Mouse (Mus musculus) heart, embryonic 15.5 days (tissue): ENCODE measurements around the gene Cpped1. TPM values are rescaled to one million over a fixed set of nuclear protein-coding genes. Genes with fewer than 3 reads are reported as not detected.

Experiments used
- ATAC-seq: fragments of 200-750 bp; cut with Nextera tagmentation; replicated peaks from 2 replicates; pipeline ENCODE4 v1.8.0; 2017; ENCODE audit warnings: low read depth, moderate TSS enrichment; ENCODE audit not compliant: insufficient number of reproducible peaks, insufficient read depth, low FRiP score
- H3K27ac ChIP-seq: fragments of 300-500 bp; sonication (generic); 2 replicates; pipeline ENCODE4 v1.5.1; 2015; ENCODE audit warnings: mild to moderate bottlenecking, inconsistent platforms
- H3K27me3 ChIP-seq: fragments of 300-500 bp; sonication (generic); 2 replicates; pipeline ENCODE4 v1.6.1; 2015; ENCODE audit warnings: inconsistent platforms
- H3K36me3 ChIP-seq: fragments of 300-500 bp; sonication (generic); 2 replicates; pipeline ENCODE4 v1.6.1; 2015; ENCODE audit warnings: mild to moderate bottlenecking, inconsistent platforms
- H3K4me1 ChIP-seq: fragments of 300-500 bp; sonication (generic); replicated peaks from 2 replicates; pipeline ENCODE4 v1.6.1; 2015; ENCODE audit warnings: inconsistent platforms
- H3K4me2 ChIP-seq: fragments of 300-500 bp; sonication (generic); 2 replicates; pipeline ENCODE4 v1.6.1; 2015; ENCODE audit warnings: inconsistent platforms, mild to moderate bottlenecking, moderate library complexity
- H3K4me3 ChIP-seq: fragments of 300-500 bp; sonication (generic); 2 replicates; pipeline ENCODE4 v1.5.1; 2015; ENCODE audit warnings: mild to moderate bottlenecking, inconsistent platforms
- H3K9ac ChIP-seq: fragments of 300-500 bp; sonication (generic); 2 replicates; pipeline ENCODE4 v1.6.1; 2015; ENCODE audit warnings: mild to moderate bottlenecking, inconsistent platforms
- H3K9me3 ChIP-seq: fragments of 300-500 bp; sonication (generic); replicated peaks from 2 replicates; pipeline ENCODE4 v1.6.1; 2016; ENCODE audit warnings: inconsistent platforms
- WGBS: fragments of 180-500 bp; shearing (Covaris S2); methylation state at CpG from one replicate; pipeline ENCODE4 v1.1.7; 2015; ENCODE audit warnings: mixed read lengths; 5-methylcytosine and 5-hydroxymethylcytosine counted together
- polyA plus RNA-seq: library from polyadenylated mRNA; unstranded; fragments of >200 nt; fragmentation: Nextera tagmentation; extraction: Ambion mirVana; gene quantifications from 2 replicates; pipeline ENCODE4 v1.2.1, GENCODE M21; 2015

The Cpped1 gene
- polyA plus RNA-seq, result 31.1 and 34.0 TPM in 2 replicates

GRCm38 (mm10) chr16:11909035-11909591 is at the start of gene Cpped1:
Cpped1 (minus strand) TSS chr16:11909445.
- peak within 1 kb of the TSS; percentile 67 for H3K9ac ChIP-seq
- 0 out of 2 replicates have a peak, but pooled peaks cover 4% of the 10 kb centered on the region for H3K27me3 ChIP-seq
- peak within 1 kb of the TSS; percentile 71 for H3K4me2 ChIP-seq
- ATAC-seq, result peak; percentile 94
- H3K27ac ChIP-seq, result peak within 1 kb of the TSS; percentile 88
- under 1% methylated on average over 32 of the region's 32 CpGs for WGBS
- no peaks in the 10 kb centered on the region for H3K9me3 ChIP-seq
- H3K4me3 ChIP-seq, result peak within 1 kb of the TSS; percentile 66
- H3K36me3 ChIP-seq, result no peaks in the 10 kb centered on the region
- peaks cover 8% of the 10 kb centered on the region for H3K4me1 ChIP-seq

GRCm38 (mm10) chr16:11940477-11940876 is 31.2 kb upstream of the Cpped1 start:
- Histone ChIP-seq H3K36me3 (no peaks in the 10 kb centered on the region), H3K9me3 (no peaks in the 10 kb centered on the region), H3K27ac (no peak overlapping the region), H3K9ac (no peak overlapping the region), H3K27me3 (no peaks in the 10 kb centered on the region), H3K4me2 (no peak overlapping the region), H3K4me3 (no peak overlapping the region), H3K4me1 (no peaks in the 10 kb centered on the region)
- no peak for ATAC-seq

- H3K4me2 ChIP-seq, result no peak overlapping the region
- no peak overlapping the region for H3K9ac ChIP-seq
- no peaks in the 10 kb centered on the region for H3K9me3 ChIP-seq
- no peak overlapping the region for H3K4me3 ChIP-seq
- ATAC-seq, result no peak
- WGBS, result 80% methylated on average over 3 of the region's 3 CpGs
- no peaks in the 10 kb centered on the region for H3K36me3 ChIP-seq
- H3K27me3 ChIP-seq, result 0 out of 2 replicates have a peak, but pooled peaks cover 4% of the 10 kb centered on the region
- H3K4me1 ChIP-seq, result peaks cover 8% of the 10 kb centered on the region
- H3K27ac ChIP-seq, result no peak overlapping the region
Observed at GRCm38 (mm10) chr16:11910801-11911200, 1.6 kb upstream of the Cpped1 start.

- 71% methylated on average over 3 of the region's 3 CpGs for WGBS
- no peak for ATAC-seq
- no peak overlapping the region for H3K27ac ChIP-seq
- H3K9me3 ChIP-seq, result no peaks in the 10 kb centered on the region
- peaks cover 8% of the 10 kb centered on the region for H3K4me1 ChIP-seq
- H3K9ac ChIP-seq, result no peak overlapping the region
- no peaks in the 10 kb centered on the region for H3K36me3 ChIP-seq
- H3K4me3 ChIP-seq, result no peak overlapping the region
- H3K27me3 ChIP-seq, result 0 out of 2 replicates have a peak, but pooled peaks cover 4% of the 10 kb centered on the region
- 0 out of 2 replicates have a peak overlapping the region, but pooled peaks have one; percentile 71 for H3K4me2 ChIP-seq
Observed at GRCm38 (mm10) chr16:11909817-11910216, 572 bp upstream of the Cpped1 start.

- Histone ChIP-seq H3K27me3 (0 out of 2 replicates have a peak, but pooled peaks cover 4% of the 10 kb centered on the region), H3K9ac (peak overlapping the region; percentile 67), H3K4me2 (peak overlapping the region; percentile 71), H3K4me1 (peaks cover 8% of the 10 kb centered on the region), H3K36me3 (no peaks in the 10 kb centered on the region), H3K4me3 (peak overlapping the region; percentile 66), H3K27ac (peak overlapping the region; percentile 88), H3K9me3 (no peaks in the 10 kb centered on the region)
- ATAC-seq, result peak; percentile 17; the same call in 1 of the 2 replicates
- 16% methylated on average over 11 of the region's 11 CpGs for WGBS
Observed at GRCm38 (mm10) chr16:11908461-11909014, 707 bp downstream of the Cpped1 start.

GRCm38 (mm10) chr16:11907816-11908215 is 1.4 kb downstream of the Cpped1 start:
- no peaks in the 10 kb centered on the region for H3K9me3 ChIP-seq
- 79% methylated on average over 4 of the region's 4 CpGs for WGBS
- H3K4me1 ChIP-seq, result peaks cover 8% of the 10 kb centered on the region
- H3K4me2 ChIP-seq, result peak overlapping the region; percentile 71
- no peak overlapping the region for H3K27ac ChIP-seq
- H3K27me3 ChIP-seq, result no peaks in the 10 kb centered on the region
- H3K4me3 ChIP-seq, result peak overlapping the region; percentile 66
- no peak overlapping the region for H3K9ac ChIP-seq
- no peaks in the 10 kb centered on the region for H3K36me3 ChIP-seq
- no peak for ATAC-seq

- no peaks in the 10 kb centered on the region for H3K27me3 ChIP-seq
- 83% methylated on average over 1 of the region's 1 CpGs for WGBS
- H3K36me3 ChIP-seq, result no peaks in the 10 kb centered on the region
- H3K4me1 ChIP-seq, result peaks cover 8% of the 10 kb centered on the region
- no peak for ATAC-seq
- no peak overlapping the region for H3K27ac ChIP-seq
- H3K4me3 ChIP-seq, result no peak overlapping the region
- H3K9ac ChIP-seq, result no peak overlapping the region
- no peak overlapping the region for H3K4me2 ChIP-seq
- H3K9me3 ChIP-seq, result no peaks in the 10 kb centered on the region
Observed at GRCm38 (mm10) chr16:11906906-11907305, 2.3 kb downstream of the Cpped1 start.

- no peak overlapping the region for H3K9ac ChIP-seq
- H3K27ac ChIP-seq, result no peak overlapping the region
- H3K4me3 ChIP-seq, result no peak overlapping the region
- WGBS, result 88% methylated on average over 4 of the region's 4 CpGs
- H3K36me3 ChIP-seq, result no peaks in the 10 kb centered on the region
- peaks cover 8% of the 10 kb centered on the region for H3K4me1 ChIP-seq
- no peaks in the 10 kb centered on the region for H3K27me3 ChIP-seq
- H3K4me2 ChIP-seq, result no peak overlapping the region
- H3K9me3 ChIP-seq, result no peaks in the 10 kb centered on the region
- no peak for ATAC-seq
Observed at GRCm38 (mm10) chr16:11905216-11905615, 4.0 kb downstream of the Cpped1 start.

- no peak overlapping the region for H3K27ac ChIP-seq
- no peak overlapping the region for H3K4me2 ChIP-seq
- WGBS, result 81% methylated on average over 7 of the region's 7 CpGs
- H3K9me3 ChIP-seq, result no peaks in the 10 kb centered on the region
- no peaks in the 10 kb centered on the region for H3K4me1 ChIP-seq
- no peaks in the 10 kb centered on the region for H3K36me3 ChIP-seq
- ATAC-seq, result no peak
- no peaks in the 10 kb centered on the region for H3K27me3 ChIP-seq
- H3K4me3 ChIP-seq, result no peak overlapping the region
- H3K9ac ChIP-seq, result no peak overlapping the region
Observed at GRCm38 (mm10) chr16:11902007-11902406, 7.2 kb downstream of the Cpped1 start.

- Histone ChIP-seq H3K9me3 (no peaks in the 10 kb centered on the region), H3K27me3 (no peaks in the 10 kb centered on the region), H3K4me2 (no peak overlapping the region), H3K4me3 (no peak overlapping the region), H3K9ac (no peak overlapping the region), H3K27ac (no peak overlapping the region), H3K36me3 (no peaks in the 10 kb centered on the region), H3K4me1 (no peaks in the 10 kb centered on the region)
- 87% methylated on average over 6 of the region's 6 CpGs for WGBS
- no peak for ATAC-seq
Observed at GRCm38 (mm10) chr16:11900341-11900740, 8.9 kb downstream of the Cpped1 start.

GRCm38 (mm10) chr16:11896411-11896810 is 12.8 kb downstream of the Cpped1 start:
- Histone ChIP-seq H3K4me3 (no peak overlapping the region), H3K9ac (no peak overlapping the region), H3K36me3 (no peaks in the 10 kb centered on the region), H3K4me2 (no peak overlapping the region), H3K9me3 (no peaks in the 10 kb centered on the region), H3K27me3 (no peaks in the 10 kb centered on the region), H3K4me1 (0 out of 2 replicates have a peak, but pooled peaks cover 4% of the 10 kb centered on the region), H3K27ac (no peak overlapping the region)
- ATAC-seq, result no peak
- WGBS, result 90% methylated on average over 5 of the region's 5 CpGs

GRCm38 (mm10) chr16:11894877-11895276 is 14.4 kb downstream of the Cpped1 start:
- Histone ChIP-seq H3K4me1 (0 out of 2 replicates have a peak, but pooled peaks cover 7% of the 10 kb centered on the region), H3K27me3 (no peaks in the 10 kb centered on the region), H3K27ac (no peak overlapping the region), H3K4me3 (no peak overlapping the region), H3K4me2 (no peak overlapping the region), H3K9me3 (no peaks in the 10 kb centered on the region), H3K36me3 (no peaks in the 10 kb centered on the region), H3K9ac (no peak overlapping the region)
- no peak for ATAC-seq
- 71% methylated on average over 3 of the region's 3 CpGs for WGBS
